Mouse (Mus musculus) kidney, postnatal 10 days (tissue): ENCODE results near the gene Spata9.

Source experiments
- DNase-seq: peaks from one replicate; pipeline ENCODE4 v3.0.0; 2021; ENCODE audit warnings: mixed read lengths

The Spata9 gene

DNA sequence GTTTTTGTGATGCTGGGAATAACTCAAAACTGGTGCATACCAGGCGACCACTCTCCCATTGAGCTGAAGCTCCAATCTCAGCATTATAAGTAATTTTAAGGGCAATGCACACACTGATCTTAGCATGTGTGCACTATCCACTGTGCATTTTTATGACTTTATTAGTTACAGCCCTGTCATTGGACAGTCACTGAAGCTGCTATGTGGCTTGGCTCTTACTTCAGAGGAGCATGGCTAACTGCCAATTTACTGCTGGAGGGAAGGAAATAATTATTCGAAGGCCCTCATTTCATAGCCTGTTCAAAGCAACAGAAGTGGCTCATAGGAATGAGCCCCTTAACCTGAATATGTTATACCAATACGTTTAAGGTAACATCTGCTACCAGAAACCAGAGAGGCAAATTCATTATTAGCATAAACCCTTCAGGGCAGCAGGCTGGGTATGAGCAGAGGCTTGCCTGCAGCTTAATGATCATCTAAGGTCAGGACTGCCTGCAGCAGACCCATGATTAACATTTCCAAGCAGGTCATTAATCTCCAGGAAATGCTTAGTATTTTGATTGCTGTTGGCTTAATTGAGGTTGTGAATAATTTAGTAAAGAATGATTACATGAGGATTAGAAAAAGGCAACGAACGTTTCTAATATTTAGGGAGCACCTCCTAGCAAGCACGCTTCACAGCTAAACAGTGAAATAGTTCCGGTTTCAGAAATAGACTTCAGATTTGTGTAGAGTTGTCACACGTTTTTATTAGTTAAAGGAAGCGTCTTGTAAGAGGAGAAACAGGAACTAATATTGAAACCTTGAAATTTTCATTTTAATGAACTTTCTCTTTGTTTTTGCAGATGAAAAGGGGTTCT lies 25.4 kb downstream of the Spata9 start:
- DNase-seq: peak; percentile 70

DNA sequence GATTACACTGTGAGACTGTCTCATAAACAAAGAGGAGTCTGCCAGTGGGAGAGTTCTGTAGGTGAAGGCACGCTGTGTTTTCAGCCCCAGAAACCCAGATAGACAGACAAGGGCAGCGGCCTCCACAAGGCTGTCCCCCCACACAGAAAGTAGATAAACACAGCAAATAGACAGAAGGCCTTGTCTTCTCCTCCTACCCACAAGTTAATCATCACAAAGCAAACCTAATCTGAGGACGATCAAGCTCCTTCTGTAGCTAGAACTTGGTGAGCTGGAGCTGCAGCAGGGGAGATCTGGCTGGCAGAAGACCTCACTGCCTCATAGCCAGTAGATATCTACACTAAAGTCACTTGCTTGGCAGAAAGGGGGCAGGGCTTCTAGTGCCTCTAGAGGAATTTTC lies 36.3 kb downstream of the Spata9 start:
- DNase-seq: no peak

DNA sequence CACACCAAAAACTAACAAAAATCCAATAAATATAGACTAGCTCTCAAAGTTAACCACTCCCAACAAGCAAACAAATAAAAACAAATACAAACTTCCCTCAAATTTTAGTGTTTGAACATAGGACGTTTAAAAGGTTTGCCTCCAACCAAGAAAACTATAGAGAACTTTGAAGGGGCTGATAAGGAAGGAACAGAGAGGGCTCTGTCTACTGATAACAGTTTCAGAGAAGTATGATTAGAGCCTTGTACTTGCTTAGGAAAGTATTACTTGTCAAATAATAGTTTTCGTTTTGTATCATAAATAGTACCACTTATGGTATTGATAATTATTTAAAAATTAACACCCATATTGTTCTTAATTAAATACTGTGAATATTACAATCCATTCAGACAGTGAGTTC lies 47.6 kb downstream of the Spata9 start:
- no peak for DNase-seq

- no peak for DNase-seq
These were observed 50.5 kb downstream of the Spata9 start for GRCm38 (mm10) chr13:76017465-76017864.

DNA sequence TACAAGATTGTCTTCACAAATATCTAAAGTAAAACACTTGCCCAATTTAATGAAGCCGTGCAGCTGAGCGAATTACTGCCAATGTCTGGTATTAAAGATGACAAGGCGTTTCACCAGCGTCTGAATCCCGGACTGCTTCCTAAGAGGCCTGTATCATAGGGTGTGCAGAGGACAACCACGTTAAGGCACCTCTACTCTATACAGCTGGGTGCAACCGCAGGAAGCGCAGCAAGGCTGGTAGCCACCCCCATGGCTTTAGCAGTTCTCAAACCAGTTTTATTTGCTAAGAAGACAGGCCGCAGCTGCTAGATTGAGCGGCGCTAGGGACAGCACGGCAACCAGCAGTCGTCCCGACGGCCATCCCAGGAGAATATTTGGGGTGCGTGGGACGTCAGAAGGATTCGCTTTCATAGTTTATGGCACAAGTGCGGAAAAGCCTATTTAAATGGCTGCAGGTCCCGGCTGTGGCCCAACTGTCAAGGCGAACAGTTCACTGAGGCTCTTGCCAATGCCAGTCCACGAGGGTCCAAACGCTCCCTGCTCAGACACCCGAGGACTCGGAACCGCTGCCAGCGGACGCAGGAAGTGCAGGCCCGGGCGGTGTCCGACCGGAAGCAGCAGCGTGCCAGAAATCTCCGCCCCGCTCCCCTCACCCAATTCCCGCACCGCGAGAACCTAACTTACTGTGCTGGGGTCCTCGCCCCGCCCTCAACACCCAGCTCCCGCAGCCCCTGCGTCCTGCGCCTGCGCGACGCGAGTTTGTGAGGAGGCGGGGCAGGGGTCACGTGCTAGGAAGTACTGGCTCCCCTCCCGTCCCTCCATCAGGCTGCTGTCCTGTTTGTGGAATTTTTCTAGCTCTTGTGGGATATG lies 51.3 kb downstream of the Spata9 start, which contains the start of gene Rfesd:
Gene Rfesd (minus strand): TSS at position 746 of the 870 bp plus-strand sequence.
- peak; percentile 99 for DNase-seq

DNA sequence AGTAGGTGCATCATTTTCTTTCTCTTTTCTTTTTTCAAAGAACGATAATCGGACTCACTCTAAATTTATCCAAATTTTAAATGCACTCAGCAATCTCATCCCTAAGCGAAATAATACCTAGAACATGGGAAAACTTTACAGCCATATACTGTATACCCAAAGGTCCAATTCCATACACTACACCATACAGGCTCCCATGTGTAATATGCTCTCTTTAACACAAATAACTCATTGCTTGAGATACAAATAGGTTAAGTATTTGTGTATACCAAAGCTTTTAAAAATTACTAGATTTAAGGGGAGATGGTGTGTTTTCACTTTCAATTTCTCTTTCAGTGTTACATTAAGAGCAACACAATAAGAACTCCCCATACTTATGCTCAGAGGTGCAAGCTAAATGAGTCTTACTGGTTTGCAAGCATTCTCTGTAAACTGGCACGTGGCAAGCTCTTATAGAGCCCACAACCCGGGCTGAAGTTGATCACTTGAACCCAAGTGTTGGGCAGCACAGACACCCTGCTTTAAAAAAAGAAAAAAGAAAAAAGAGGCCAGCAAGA lies 52.0 kb downstream of the Spata9 start:
- DNase-seq: no peak

DNA sequence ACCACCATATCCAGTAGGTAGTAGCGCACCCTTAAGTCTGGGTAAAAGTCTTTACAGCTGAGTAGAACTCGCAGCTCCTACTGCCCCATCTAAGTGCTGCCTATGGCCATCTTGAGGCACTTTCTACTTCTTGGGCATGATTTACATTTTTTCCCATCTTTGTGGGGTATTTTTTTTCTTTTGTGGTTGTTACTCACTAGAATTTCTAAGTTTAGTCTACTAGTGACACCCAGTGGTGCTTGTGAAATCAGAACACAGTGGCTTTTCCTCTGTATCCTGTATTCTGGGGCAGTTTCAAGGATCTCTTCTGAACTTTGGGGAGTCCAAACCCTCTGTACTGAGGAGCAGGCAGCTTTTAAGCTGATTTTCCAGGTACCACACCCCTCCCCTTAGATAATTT lies 54.8 kb downstream of the Spata9 start:
- DNase-seq: peak; percentile 20

GRCm38 (mm10) chr13:76024588-76024987 lies 57.6 kb downstream of the Spata9 start:
- DNase-seq: no peak

DNA sequence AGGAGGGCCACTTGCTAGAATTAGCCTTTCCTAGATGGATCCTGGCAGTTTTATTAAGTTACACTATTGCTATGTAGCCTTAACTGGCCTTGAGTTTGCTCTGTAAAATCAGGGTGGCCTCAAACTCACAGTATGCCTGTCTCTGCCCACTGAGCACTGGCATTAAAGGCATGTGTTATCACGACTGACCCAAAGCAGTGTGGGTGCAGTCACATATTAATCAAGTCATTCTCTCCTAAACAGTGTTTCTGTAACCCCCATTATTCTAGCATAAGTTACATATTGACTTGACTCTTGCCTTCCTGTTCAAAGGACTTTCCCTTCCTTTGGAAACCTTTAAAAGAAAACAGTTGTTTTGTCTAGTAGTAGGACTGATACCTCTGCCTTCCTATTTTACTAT lies 75.5 kb downstream of the Spata9 start:
- DNase-seq: no peak

GRCm38 (mm10) chr13:76044971-76045370 lies 78.0 kb downstream of the Spata9 start:
- DNase-seq: no peak
